Mouse (Mus musculus): ENCODE results near the gene Kif19a.

- TF ChIP-seq CTCF (IDR thresholded peaks at IDR 0.05; ENCODE audit: low read depth): no peak
- peak; percentile 29 for TF ChIP-seq EP300 (IDR thresholded peaks at IDR 0.05; ENCODE audit: low read depth)
Observed at GRCm38 (mm10) chr11:114826686-114827085, 61.5 kb downstream of the Kif19a start.

Data from liver, embryonic 14.5 days (tissue).